Mouse (Mus musculus): ENCODE measurements around the gene Rcbtb2. TPM values are rescaled to one million over a fixed set of nuclear protein-coding genes. Genes with fewer than 3 reads are reported as not detected.

Rcbtb2 gene
- total RNA-seq, 2 experiments from 2014 or later: 20.0 to 23.2 TPM

GRCm38 (mm10) chr14:73143710-73144420 lies 21.0 kb downstream of the Rcbtb2 start:
- no peak for DNase-seq
- intact Hi-C loops (cut with DNase I): loop anchor here (1.0 kb wide), 1 partner anchor 94 kb away; no protein-coding TSS in a partner anchor

GRCm38 (mm10) chr14:73145531-73145930 lies 22.7 kb downstream of the Rcbtb2 start:
- intact Hi-C loops (cut with DNase I): no loop called here
- no peak for DNase-seq

GRCm38 (mm10) chr14:73146721-73147120 lies 23.9 kb downstream of the Rcbtb2 start:
- intact Hi-C loops (cut with DNase I): no loop called here
- no peak for DNase-seq

GRCm38 (mm10) chr14:73148125-73148524 lies 25.3 kb downstream of the Rcbtb2 start:
- intact Hi-C loops (cut with DNase I): no loop called here
- no peak for DNase-seq

- intact Hi-C loops (cut with DNase I): no loop called here
These were observed 38.5 kb downstream of the Rcbtb2 start for GRCm38 (mm10) chr14:73161303-73161702.

GRCm38 (mm10) chr14:73162192-73162800 lies 39.5 kb downstream of the Rcbtb2 start:
- intact Hi-C loops (cut with DNase I): no loop called here
- no peak for DNase-seq

More at GRCm38 (mm10) chr14:73161303-73161702, 38.5 kb downstream of the Rcbtb2 start:
- DNase-seq: no peak

GRCm38 (mm10) chr14:73163363-73163998 lies 40.6 kb downstream of the Rcbtb2 start:
- DNase-seq: no peak
- intact Hi-C loops (cut with DNase I): no loop called here

- intact Hi-C loops (cut with DNase I): no loop called here
- no peak for DNase-seq
These were observed 42.3 kb downstream of the Rcbtb2 start for GRCm38 (mm10) chr14:73165136-73165535.

- intact Hi-C loops (cut with DNase I): no loop called here
These were observed 45.8 kb downstream of the Rcbtb2 start for GRCm38 (mm10) chr14:73168605-73169004.

GRCm38 (mm10) chr14:73169926-73170844 lies 47.3 kb downstream of the Rcbtb2 start:
- intact Hi-C loops (cut with DNase I): no loop called here
- DNase-seq: no peak

More at GRCm38 (mm10) chr14:73168605-73169004, 45.8 kb downstream of the Rcbtb2 start:
- DNase-seq: no peak

- intact Hi-C loops (cut with DNase I): no loop called here
- no peak for DNase-seq
These were observed 49.6 kb downstream of the Rcbtb2 start for GRCm38 (mm10) chr14:73172196-73173011.

- intact Hi-C loops (cut with DNase I): no loop called here
- no peak for DNase-seq
These were observed 50.8 kb downstream of the Rcbtb2 start for GRCm38 (mm10) chr14:73173662-73174061.

GRCm38 (mm10) chr14:73174091-73174995 lies 51.5 kb downstream of the Rcbtb2 start:
- intact Hi-C loops (cut with DNase I): no loop called here
- DNase-seq: no peak

GRCm38 (mm10) chr14:73175031-73175430 lies 52.2 kb downstream of the Rcbtb2 start:
- intact Hi-C loops (cut with DNase I): loop anchor here (5.0 kb wide), 1 partner anchor 68 kb away; no protein-coding TSS in a partner anchor
- DNase-seq: no peak

GRCm38 (mm10) chr14:73175814-73176213 lies 53.0 kb downstream of the Rcbtb2 start:
- DNase-seq: no peak
- intact Hi-C loops (cut with DNase I): loop anchor here (5.0 kb wide), 1 partner anchor 69 kb away; no protein-coding TSS in a partner anchor

- intact Hi-C loops (cut with DNase I): loop anchor here (5.0 kb wide), 1 partner anchor 69 kb away; no protein-coding TSS in a partner anchor
- no peak for DNase-seq
These were observed 53.4 kb downstream of the Rcbtb2 start for GRCm38 (mm10) chr14:73176266-73176665.

GRCm38 (mm10) chr14:73177961-73178360 lies 55.1 kb downstream of the Rcbtb2 start:
- intact Hi-C loops (cut with DNase I): loop anchor here (2.0 to 5.0 kb wide), 2 partner anchors 61 to 71 kb away; no protein-coding TSS in a partner anchor
- no peak for DNase-seq

GRCm38 (mm10) chr14:73179221-73179681 lies 56.4 kb downstream of the Rcbtb2 start:
- no peak for DNase-seq
- intact Hi-C loops (cut with DNase I): loop anchor here (2.0 to 5.0 kb wide), 2 partner anchors 60 to 72 kb away; no protein-coding TSS in a partner anchor
